Mouse (Mus musculus): ENCODE results near the gene Tm4sf20. TPM values are rescaled to one million over a fixed set of nuclear protein-coding genes. Genes with fewer than 3 reads are reported as not detected.

Gene Tm4sf20
- polyA plus RNA-seq, 1 experiment = not detected

DNA sequence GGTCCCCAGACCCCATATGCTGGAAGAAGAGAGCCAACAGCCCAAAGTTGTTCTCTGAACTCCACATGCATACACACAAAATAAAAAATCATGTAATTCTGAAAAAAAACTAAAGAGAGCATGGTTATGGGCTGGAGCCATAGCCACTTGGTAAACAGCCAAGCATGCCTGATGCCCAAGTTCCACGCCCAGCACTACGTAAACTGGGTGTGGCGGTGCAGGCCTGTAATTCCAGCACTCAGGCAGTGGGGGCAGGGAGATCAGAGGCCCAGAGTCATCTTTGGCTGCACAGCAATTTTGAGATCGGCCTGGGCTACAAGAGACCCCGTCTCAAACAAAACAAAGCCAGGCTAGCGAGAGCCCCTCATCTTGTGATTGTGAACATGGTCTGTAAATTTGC lies 17.3 kb upstream of the Tm4sf20 start:
- TF ChIP-seq TCF3 (IDR thresholded peaks at IDR 0.05; ENCODE audit: insufficient read length, low read depth) = no peak
- no peak for TF ChIP-seq USF1 (IDR thresholded peaks at IDR 0.05; ENCODE audit: low read depth)
- no peak for TF ChIP-seq POLR2AphosphoS2 (IDR thresholded peaks at IDR 0.05; ENCODE audit: insufficient read length, low read depth)
- no peak for TF ChIP-seq TCF12 (IDR thresholded peaks at IDR 0.05; ENCODE audit: insufficient read depth, poor library complexity, severe bottlenecking)
- no peak for TF ChIP-seq SRF (IDR thresholded peaks at IDR 0.05; ENCODE audit: control insufficient read depth, insufficient read length, low read depth)
- no peak for TF ChIP-seq MYOG (IDR thresholded peaks at IDR 0.05; ENCODE audit: control insufficient read depth in 1 of 3, insufficient read depth in 1 of 3, insufficient read length in 2 of 3, low read depth in 2 of 3)
- TF ChIP-seq REST (IDR thresholded peaks at IDR 0.05; ENCODE audit: insufficient read depth, insufficient read length) = no peak
- TF ChIP-seq E2F4 (IDR thresholded peaks at IDR 0.05; ENCODE audit: insufficient read depth) = no peak
- no peak for TF ChIP-seq POLR2A (IDR thresholded peaks at IDR 0.05; ENCODE audit: insufficient read length, low read depth)
- no peak for TF ChIP-seq MAX (IDR thresholded peaks at IDR 0.05; ENCODE audit: low read depth)
- no peak overlapping the region for H3K4me2 ChIP-seq (ENCODE audit: low read depth)
- no peaks in the 10 kb centered on the region for H3K36me3 ChIP-seq (ENCODE audit: control insufficient read depth, insufficient read depth)
- no peaks in the 10 kb centered on the region for H3K79me2 ChIP-seq (ENCODE audit: control insufficient read depth, insufficient read depth)
- no peak overlapping the region for H3K4me3 ChIP-seq
- H3K27me3 ChIP-seq (ENCODE audit: control insufficient read depth, insufficient read depth, insufficient read length) = no peaks in the 10 kb centered on the region
- no peak overlapping the region for H3ac ChIP-seq (ENCODE audit: control insufficient read depth, insufficient read length)

DNA sequence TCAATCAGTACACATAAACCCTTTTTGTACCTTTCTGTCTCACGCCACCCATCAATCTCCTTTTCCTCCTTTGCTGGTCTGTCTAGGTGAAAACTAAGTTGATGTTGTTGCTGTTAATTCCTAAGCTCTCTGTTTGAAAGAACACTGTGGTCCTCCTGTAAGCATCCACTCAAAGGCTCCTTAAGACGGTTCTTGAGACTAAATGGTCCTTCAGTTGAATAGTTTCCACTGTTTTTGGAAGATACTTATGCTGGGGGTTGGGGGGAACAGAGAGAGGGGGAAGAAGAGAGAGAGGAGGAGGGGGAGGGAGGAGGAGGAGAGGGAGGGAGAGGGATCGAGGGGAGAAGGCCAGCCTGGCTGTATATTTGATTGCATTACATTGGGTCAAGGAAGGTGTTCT lies 15.3 kb upstream of the Tm4sf20 start:
- H3ac ChIP-seq (ENCODE audit: control insufficient read depth, insufficient read length) = no peak overlapping the region
- H3K36me3 ChIP-seq (ENCODE audit: control insufficient read depth, insufficient read depth) = no peaks in the 10 kb centered on the region
- no peaks in the 10 kb centered on the region for H3K79me2 ChIP-seq (ENCODE audit: control insufficient read depth, insufficient read depth)
- TF ChIP-seq POLR2AphosphoS2 (IDR thresholded peaks at IDR 0.05; ENCODE audit: insufficient read length, low read depth) (no peak), E2F4 (IDR thresholded peaks at IDR 0.05; ENCODE audit: insufficient read depth) (no peak), SRF (IDR thresholded peaks at IDR 0.05; ENCODE audit: control insufficient read depth, insufficient read length, low read depth) (no peak), MYOD1 (IDR thresholded peaks at IDR 0.05; ENCODE audit: control insufficient read depth in 1 of 3, insufficient read length in 2 of 3, low read depth in 2 of 3) (no peak), MAX (IDR thresholded peaks at IDR 0.05; ENCODE audit: low read depth) (no peak), TCF3 (IDR thresholded peaks at IDR 0.05; ENCODE audit: insufficient read length, low read depth) (no peak), MYOG (IDR thresholded peaks at IDR 0.05; ENCODE audit: control insufficient read depth in 1 of 3, insufficient read depth in 1 of 3, insufficient read length in 2 of 3, low read depth in 2 of 3) (no peak), TCF12 (IDR thresholded peaks at IDR 0.05; ENCODE audit: insufficient read depth, poor library complexity, severe bottlenecking) (no peak), REST (IDR thresholded peaks at IDR 0.05; ENCODE audit: insufficient read depth, insufficient read length) (no peak), POLR2A (IDR thresholded peaks at IDR 0.05; ENCODE audit: insufficient read length, low read depth) (no peak), CEBPB (IDR thresholded peaks at IDR 0.05; ENCODE audit: insufficient read depth, poor library complexity, severe bottlenecking) (no peak), USF1 (IDR thresholded peaks at IDR 0.05; ENCODE audit: low read depth) (no peak)
- no peaks in the 10 kb centered on the region for H3K27me3 ChIP-seq (ENCODE audit: control insufficient read depth, insufficient read depth, insufficient read length)
- H3K4me3 ChIP-seq = no peak overlapping the region
- H3K4me2 ChIP-seq (ENCODE audit: low read depth) = no peak overlapping the region

DNA sequence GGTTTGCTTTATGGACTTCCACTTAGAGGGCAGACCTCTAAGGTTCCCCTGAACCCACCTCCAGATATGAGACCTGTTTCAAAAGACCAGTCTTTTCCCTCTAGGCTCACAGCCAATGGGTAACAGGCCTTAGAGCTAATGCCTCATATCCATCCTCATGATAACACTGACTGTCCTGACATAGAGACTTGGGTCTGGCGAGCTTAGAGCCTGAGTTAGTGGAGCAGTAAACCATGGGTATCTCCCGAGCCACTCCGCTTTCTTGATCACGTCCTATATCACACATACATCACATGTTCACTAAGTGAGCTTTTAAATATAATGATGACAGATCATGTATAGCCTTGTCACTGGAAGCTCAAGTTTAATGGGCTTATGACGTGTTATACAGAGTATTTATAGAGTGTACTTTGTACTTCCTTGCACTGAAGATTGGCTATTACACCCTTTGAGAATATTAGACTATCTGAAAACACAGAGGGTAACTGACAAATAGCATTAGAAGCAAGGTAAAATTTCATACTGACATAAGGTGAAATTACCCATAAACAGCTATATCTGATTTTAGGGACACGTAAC lies 11.2 kb upstream of the Tm4sf20 start:
- H3K36me3 ChIP-seq (ENCODE audit: control insufficient read depth, insufficient read depth) = no peaks in the 10 kb centered on the region
- H3K79me2 ChIP-seq (ENCODE audit: control insufficient read depth, insufficient read depth) = no peaks in the 10 kb centered on the region
- TF ChIP-seq SRF (IDR thresholded peaks at IDR 0.05; ENCODE audit: control insufficient read depth, insufficient read length, low read depth) (no peak), POLR2A (IDR thresholded peaks at IDR 0.05; ENCODE audit: insufficient read length, low read depth) (no peak), MYOG (IDR thresholded peaks at IDR 0.05; ENCODE audit: control insufficient read depth in 1 of 3, insufficient read depth in 1 of 3, insufficient read length in 2 of 3, low read depth in 2 of 3) (no peak), REST (IDR thresholded peaks at IDR 0.05; ENCODE audit: insufficient read depth, insufficient read length) (no peak), CEBPB (IDR thresholded peaks at IDR 0.05; ENCODE audit: insufficient read depth, poor library complexity, severe bottlenecking) (no peak), POLR2AphosphoS2 (IDR thresholded peaks at IDR 0.05; ENCODE audit: insufficient read length, low read depth) (no peak), MAX (IDR thresholded peaks at IDR 0.05; ENCODE audit: low read depth) (no peak), TCF3 (IDR thresholded peaks at IDR 0.05; ENCODE audit: insufficient read length, low read depth) (no peak), E2F4 (IDR thresholded peaks at IDR 0.05; ENCODE audit: insufficient read depth) (no peak), MYOD1 (IDR thresholded peaks at IDR 0.05; ENCODE audit: control insufficient read depth in 1 of 3, insufficient read length in 2 of 3, low read depth in 2 of 3) (no peak), TCF12 (IDR thresholded peaks at IDR 0.05; ENCODE audit: insufficient read depth, poor library complexity, severe bottlenecking) (no peak), USF1 (IDR thresholded peaks at IDR 0.05; ENCODE audit: low read depth) (no peak)
- no peaks in the 10 kb centered on the region for H3K27me3 ChIP-seq (ENCODE audit: control insufficient read depth, insufficient read depth, insufficient read length)
- H3K4me2 ChIP-seq (ENCODE audit: low read depth) = no peak overlapping the region
- H3K4me3 ChIP-seq = no peak overlapping the region
- no peak overlapping the region for H3ac ChIP-seq (ENCODE audit: control insufficient read depth, insufficient read length)

- TF ChIP-seq REST (IDR thresholded peaks at IDR 0.05; ENCODE audit: insufficient read depth, insufficient read length) (no peak), MYOD1 (IDR thresholded peaks at IDR 0.05; ENCODE audit: control insufficient read depth in 1 of 3, insufficient read length in 2 of 3, low read depth in 2 of 3) (no peak), MAX (IDR thresholded peaks at IDR 0.05; ENCODE audit: low read depth) (no peak), USF1 (IDR thresholded peaks at IDR 0.05; ENCODE audit: low read depth) (no peak), TCF12 (IDR thresholded peaks at IDR 0.05; ENCODE audit: insufficient read depth, poor library complexity, severe bottlenecking) (no peak), SRF (IDR thresholded peaks at IDR 0.05; ENCODE audit: control insufficient read depth, insufficient read length, low read depth) (no peak), POLR2A (IDR thresholded peaks at IDR 0.05; ENCODE audit: insufficient read length, low read depth) (no peak)
- Histone ChIP-seq H3K79me2 (ENCODE audit: control insufficient read depth, insufficient read depth) (no peaks in the 10 kb centered on the region), H3K36me3 (ENCODE audit: control insufficient read depth, insufficient read depth) (no peaks in the 10 kb centered on the region), H3K27me3 (ENCODE audit: control insufficient read depth, insufficient read depth, insufficient read length) (no peaks in the 10 kb centered on the region), H3K4me2 (ENCODE audit: low read depth) (no peak overlapping the region), H3K4me3 (no peak overlapping the region), H3ac (ENCODE audit: control insufficient read depth, insufficient read length) (no peak overlapping the region)
Observed at GRCm38 (mm10) chr1:82775293-82775692, 7.0 kb upstream of the Tm4sf20 start.
